In genomic region chr2:108919500-108920045, GRCm38 (mm10) we compare ENCODE assay signal across 23 mouse cellular contexts.
A peak's percentile ranks its signal among the peaks of the same experiment; 100 is the strongest.
DNase-seq lines count a peak whose midpoint lies in the region; ATAC-seq and TF ChIP-seq lines count a peak whose summit lies in the region.
"Had no signal": no experiment of that assay in that cellular context is flagged by ENCODE, and none has a peak within 500 bp of the region (broad histone marks: within the 10 kb centered on the region; RNA-seq: fewer than 3 reads in every experiment).

No protein-coding gene starts in this region.

- no peak for TF ChIP-seq CTCF in embryonic fibroblast, embryonic 13.5 days (IDR thresholded peaks at IDR 0.05; ENCODE audit: borderline replicate concordance, insufficient read depth, low read length)

- no peaks in the 10 kb centered on the region for H3K27me3 ChIP-seq in lung, embryonic 16.5 days (ENCODE audit: control insufficient read depth, insufficient read depth, low read depth, low read length)
- H3K27me3 ChIP-seq: embryonic facial prominence, embryonic 13.5 days; forebrain, embryonic 12.5 days; forebrain, embryonic 15.5 days; hindbrain, embryonic 12.5 days; hindbrain, embryonic 15.5 days; Patski had no signal

- ATAC-seq in lung, embryonic 16.5 days (ENCODE audit: low read depth) = 0 out of 2 replicates have a peak, but pooled peaks have one; percentile 34
- no peak for ATAC-seq in erythroid progenitor cell, adult 5-6 weeks (replicated peaks; ENCODE audit: low FRiP score, poor library complexity, severe bottlenecking)
- ATAC-seq: forebrain, embryonic 15.5 days; Patski had no signal

- no peak overlapping the region for H3K9ac ChIP-seq in lung, embryonic 16.5 days (ENCODE audit: low read length)
- H3K9ac ChIP-seq: embryonic facial prominence, embryonic 13.5 days; forebrain, embryonic 12.5 days; forebrain, embryonic 15.5 days; hindbrain, embryonic 12.5 days; hindbrain, embryonic 15.5 days had no signal

- no peaks in the 10 kb centered on the region for H3K9me3 ChIP-seq in lung, embryonic 16.5 days (ENCODE audit: control insufficient read depth, low read length)
- H3K9me3 ChIP-seq: embryonic facial prominence, embryonic 10.5 days; embryonic facial prominence, embryonic 13.5 days; forebrain, embryonic 12.5 days; forebrain, embryonic 15.5 days; hindbrain, embryonic 12.5 days; hindbrain, embryonic 15.5 days had no signal

- DNase-seq in lung, postnatal 10 days = no peak
- DNase-seq in 3T3-L1 (ENCODE audit: low read depth, low spot score) (peak; percentile 21), NIH3T3 (ENCODE audit: low read depth) (peak; percentile 56)
- DNase-seq in right cerebral cortex, postnatal 4 days = no peak
- DNase-seq in spleen, adult 18-20 months = no peak
- DNase-seq: adrenal gland, adult 2 months; adrenal gland, postnatal 14 days; cerebellum, adult 11-12 months; cerebellum, adult 8-10 months; cerebellum, postnatal 36 days; embryo, embryonic 11 days; gastrocnemius, postnatal 25 days had no signal

- no peak for TF ChIP-seq POLR2A in embryonic fibroblast, embryonic 13.5 days (IDR thresholded peaks at IDR 0.05; ENCODE audit: low read depth, low read length)

- no peaks in the 10 kb centered on the region for H3K4me1 ChIP-seq in lung, embryonic 16.5 days (replicated peaks; ENCODE audit: control insufficient read depth, insufficient read depth, low read length)
- H3K4me1 ChIP-seq in embryonic fibroblast, embryonic 13.5 days (ENCODE audit: control insufficient read depth, insufficient read depth, low read length) = no peaks in the 10 kb centered on the region
- H3K4me1 ChIP-seq: embryonic facial prominence, embryonic 10.5 days; embryonic facial prominence, embryonic 13.5 days; forebrain, embryonic 12.5 days; forebrain, embryonic 15.5 days; hindbrain, embryonic 15.5 days had no signal

- 51% methylated on average over 3 of the region's 3 CpGs for WGBS in lung, embryonic 16.5 days

- H3K4me2 ChIP-seq in lung, embryonic 16.5 days (ENCODE audit: low read depth, low read length) = no peak overlapping the region
- H3K4me2 ChIP-seq: embryonic facial prominence, embryonic 13.5 days; forebrain, embryonic 12.5 days; forebrain, embryonic 15.5 days; heart, embryonic 11.5 days; hindbrain, embryonic 12.5 days; hindbrain, embryonic 15.5 days had no signal

- H3K36me3 ChIP-seq in lung, embryonic 16.5 days (ENCODE audit: control insufficient read depth, insufficient read depth, low read length) = no peaks in the 10 kb centered on the region
- H3K36me3 ChIP-seq: embryonic facial prominence, embryonic 10.5 days; embryonic facial prominence, embryonic 13.5 days; forebrain, embryonic 12.5 days; forebrain, embryonic 15.5 days; hindbrain, embryonic 12.5 days; hindbrain, embryonic 15.5 days had no signal

- no peak overlapping the region for H3K27ac ChIP-seq in lung, embryonic 16.5 days (ENCODE audit: low read length)
- H3K27ac ChIP-seq in embryonic fibroblast, embryonic 13.5 days (ENCODE audit: insufficient read depth, low read length) = peak overlapping the region; percentile 57; the same call in 1 of the 2 replicates
- H3K27ac ChIP-seq: embryonic facial prominence, embryonic 10.5 days; embryonic facial prominence, embryonic 13.5 days; forebrain, embryonic 12.5 days; forebrain, embryonic 15.5 days; hindbrain, embryonic 12.5 days; hindbrain, embryonic 15.5 days had no signal

- no peak overlapping the region for H3K4me3 ChIP-seq in lung, embryonic 16.5 days (ENCODE audit: low read length)
- no peak overlapping the region for H3K4me3 ChIP-seq in embryonic fibroblast, embryonic 13.5 days (ENCODE audit: insufficient read depth, low read length)
- H3K4me3 ChIP-seq: embryonic facial prominence, embryonic 10.5 days; embryonic facial prominence, embryonic 13.5 days; forebrain, embryonic 12.5 days; forebrain, embryonic 15.5 days; hindbrain, embryonic 12.5 days; hindbrain, embryonic 15.5 days had no signal

Comparison
In these comparisons a context has a peak if more than half of its experiments do, and no peak if none do; other contexts are left out.
1. DNase-seq: peak in 3T3-L1 (single experiment) and NIH3T3 (single experiment); none in lung, postnatal 10 days (single experiment), right cerebral cortex, postnatal 4 days (single experiment) and spleen, adult 18-20 months (0 of 2).